Comparison of ENCODE assay signal across 32 mouse cellular contexts in the genomic region with DNA sequence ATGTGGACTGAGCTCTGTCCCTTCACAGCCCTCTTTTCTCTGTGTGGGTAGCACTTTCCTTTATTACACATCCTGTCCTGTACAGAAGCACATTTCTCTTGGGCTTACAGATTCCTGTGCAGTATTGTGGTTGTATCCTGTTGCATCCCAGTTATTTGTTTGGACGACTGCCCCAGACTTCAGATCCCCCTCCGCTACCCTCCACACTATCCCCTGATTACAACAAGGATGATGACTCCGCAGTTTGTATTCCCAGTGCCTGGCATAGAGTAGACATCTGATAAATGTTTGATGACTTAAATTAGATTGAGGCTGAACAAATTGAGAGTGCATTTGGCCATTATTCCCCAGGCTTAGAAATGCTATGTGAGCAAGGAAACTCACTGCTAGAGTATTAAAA.
"Had no signal": no experiment of that assay in that cellular context is flagged by ENCODE, and none has a peak within 500 bp of the region (broad histone marks: within the 10 kb centered on the region; RNA-seq: fewer than 3 reads in every experiment).

No protein-coding gene starts in this region.

- H3K4me1 ChIP-seq: heart, embryonic 12.5 days; heart, embryonic 13.5 days; heart, embryonic 15.5 days; hindbrain, embryonic 10.5 days; hindbrain, embryonic 12.5 days; hindbrain, embryonic 13.5 days; hindbrain, embryonic 15.5 days; intestine, embryonic 15.5 days; kidney, embryonic 15.5 days had no signal

- H3K9me3 ChIP-seq: heart, embryonic 12.5 days; heart, embryonic 13.5 days; heart, embryonic 15.5 days; hindbrain, embryonic 10.5 days; hindbrain, embryonic 12.5 days; hindbrain, embryonic 13.5 days; hindbrain, embryonic 15.5 days; intestine, embryonic 15.5 days; kidney, embryonic 15.5 days had no signal

- ATAC-seq: hindbrain, embryonic 16.5 days; hindbrain, postnatal 0 days; inflammation-experienced regulatory T-cells, adult 6 months; intestine, embryonic 15.5 days; intestine, embryonic 16.5 days; intestine, postnatal 0 days had no signal

- H3K9ac ChIP-seq: heart, embryonic 12.5 days; heart, embryonic 13.5 days; heart, embryonic 15.5 days; hindbrain, embryonic 12.5 days; hindbrain, embryonic 13.5 days; hindbrain, embryonic 14.5 days; hindbrain, embryonic 15.5 days; intestine, embryonic 15.5 days; kidney, embryonic 15.5 days had no signal

- DNase-seq: heart, postnatal 10 days; heart, postnatal 14 days; heart, postnatal 36 days; heart, postnatal 4 days; kidney, adult 11 months; kidney, adult 18-20 months; kidney, adult 2 months; kidney, adult 8-10 months; kidney, adult 9 months; kidney, postnatal 10 days; kidney, postnatal 14 days; kidney, postnatal 25 days; kidney, postnatal 36 days; kidney, postnatal 4 days had no signal

- H3K27ac ChIP-seq: heart, embryonic 13.5 days; heart, embryonic 15.5 days; hindbrain, embryonic 10.5 days; hindbrain, embryonic 12.5 days; hindbrain, embryonic 13.5 days; hindbrain, embryonic 14.5 days; hindbrain, embryonic 15.5 days; hindbrain, postnatal 0 days; intestine, embryonic 15.5 days; kidney, embryonic 15.5 days; kidney, postnatal 0 days; layer of hippocampus, adult 2 months; left cerebral cortex, adult 2 months had no signal

- H3K4me3 ChIP-seq: heart, embryonic 12.5 days; heart, embryonic 13.5 days; heart, embryonic 15.5 days; hindbrain, embryonic 10.5 days; hindbrain, embryonic 12.5 days; hindbrain, embryonic 13.5 days; hindbrain, embryonic 15.5 days; intestine, embryonic 15.5 days; kidney, embryonic 15.5 days; layer of hippocampus, adult 2 months; left cerebral cortex, adult 2 months had no signal

- H3K36me3 ChIP-seq: heart, embryonic 12.5 days; heart, embryonic 13.5 days; heart, embryonic 15.5 days; hindbrain, embryonic 10.5 days; hindbrain, embryonic 12.5 days; hindbrain, embryonic 13.5 days; hindbrain, embryonic 15.5 days; intestine, embryonic 15.5 days; kidney, embryonic 15.5 days had no signal
